Mouse (Mus musculus) mouse embryonic stem cell (cell line): Measurements from ENCODE around the gene Vps54.
"Not testable (repeated sequence)": the region's sequence is repeated elsewhere in the genome, so short reads cannot be mapped to it uniquely, and the experiment has no call there.

Experiments used
- in situ Hi-C, 2 experiments: fragments of 300-500 bp; cut with MboI; formaldehyde crosslinking; loops; 1 replicate in 1 of 2; 3 replicates in 1 of 2; pipeline ENCODE4 v1.14.3; 2019 to 2020; ENCODE audit warnings: low sequenced_read_pairs in 2 of 2, low pct_unique_long_range_greater_than_20kb in 1 of 2, mixed read lengths in 1 of 2; ENCODE audit not compliant: unreplicated experiment in 1 of 2

Vps54 gene

GRCm38 (mm10) chr11:21238279-21239020 is 631 bp upstream of the Vps54 start:
- in situ Hi-C loops, result no loop called here

- in situ Hi-C loops, result no loop called here
Measured at GRCm38 (mm10) chr11:21239763-21240509, 855 bp downstream of the Vps54 start.

GRCm38 (mm10) chr11:21241351-21241750 is 2.3 kb downstream of the Vps54 start:
- in situ Hi-C loops, result no loop called here

GRCm38 (mm10) chr11:21247203-21247865 is 8.3 kb downstream of the Vps54 start:
- in situ Hi-C loops, result no loop called here

- in situ Hi-C loops, result no loop called here
Measured at GRCm38 (mm10) chr11:21247940-21248339, 8.9 kb downstream of the Vps54 start.

- in situ Hi-C loops, result no loop called here
Measured at GRCm38 (mm10) chr11:21250366-21250765, 11.3 kb downstream of the Vps54 start.

GRCm38 (mm10) chr11:21258611-21259010 is 19.5 kb downstream of the Vps54 start:
- in situ Hi-C loops, result not testable (repeated sequence)

GRCm38 (mm10) chr11:21265423-21265822 is 26.3 kb downstream of the Vps54 start:
- in situ Hi-C loops, result no loop called here

GRCm38 (mm10) chr11:21276151-21276550 is 37.1 kb downstream of the Vps54 start:
- in situ Hi-C loops, result no loop called here

- in situ Hi-C loops, result no loop called here
Measured at GRCm38 (mm10) chr11:21286391-21286790, 47.3 kb downstream of the Vps54 start.

GRCm38 (mm10) chr11:21288153-21288552 is 49.1 kb downstream of the Vps54 start:
- in situ Hi-C loops, result not testable (repeated sequence)

- in situ Hi-C loops, result no loop called here
Measured at GRCm38 (mm10) chr11:21295486-21295885, 56.4 kb downstream of the Vps54 start.

GRCm38 (mm10) chr11:21303619-21304018 is 64.5 kb downstream of the Vps54 start:
- in situ Hi-C loops, result no loop called here

GRCm38 (mm10) chr11:21307078-21307668 is 68.1 kb downstream of the Vps54 start:
- in situ Hi-C loops, result no loop called here

GRCm38 (mm10) chr11:21308119-21308518 is 69.0 kb downstream of the Vps54 start:
- in situ Hi-C loops, result no loop called here

GRCm38 (mm10) chr11:21309516-21309915 is 70.4 kb downstream of the Vps54 start:
- in situ Hi-C loops, result no loop called here

GRCm38 (mm10) chr11:21313922-21314657 is 75.0 kb downstream of the Vps54 start:
- in situ Hi-C loops, result no loop called here

GRCm38 (mm10) chr11:21321577-21321976 is 82.5 kb downstream of the Vps54 start:
- in situ Hi-C loops, result no loop called here
